Mouse (Mus musculus) frontal cortex, adult 2 months (tissue): Measurements from ENCODE around the gene Ccdc117. TPM values are rescaled to one million over a fixed set of nuclear protein-coding genes. Genes with fewer than 3 reads are reported as not detected.

Experiments used
- DNase-seq, 2 experiments: peaks; one replicate each; pipeline ENCODE4 v3.0.0; 2022; ENCODE audit warnings: low spot score in 1 of 2; ENCODE audit errors: extremely low spot score in 1 of 2
- polyA plus RNA-seq: library from polyadenylated mRNA; depleted of rRNA; stranded (reverse); fragments of >200 nt; gene quantifications from 2 replicates; pipeline ENCODE4 v1.2.3, GENCODE M21; 2012

Gene Ccdc117
- polyA plus RNA-seq, 1 experiment: 11.1 TPM

DNA sequence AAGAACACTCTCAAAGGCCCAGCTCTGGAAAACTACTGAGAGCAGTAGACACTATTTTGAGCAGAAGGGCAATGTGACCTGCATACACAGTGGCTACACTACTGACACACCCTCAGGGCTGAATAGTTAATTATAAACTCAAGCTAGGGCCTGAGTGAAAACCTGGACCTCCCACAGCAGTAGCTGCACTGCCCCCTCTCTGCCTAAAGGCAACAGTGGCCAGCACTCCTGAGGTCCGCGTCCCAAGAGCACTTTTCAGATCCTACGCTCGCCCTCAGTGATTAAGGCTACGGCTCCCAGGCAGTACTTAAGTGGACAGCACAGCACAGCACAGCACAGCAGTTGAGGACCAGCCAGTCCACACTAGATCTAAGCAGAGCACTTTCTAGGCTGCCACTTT, 8.9 kb downstream of the Ccdc117 start:
- no peak for DNase-seq

DNA sequence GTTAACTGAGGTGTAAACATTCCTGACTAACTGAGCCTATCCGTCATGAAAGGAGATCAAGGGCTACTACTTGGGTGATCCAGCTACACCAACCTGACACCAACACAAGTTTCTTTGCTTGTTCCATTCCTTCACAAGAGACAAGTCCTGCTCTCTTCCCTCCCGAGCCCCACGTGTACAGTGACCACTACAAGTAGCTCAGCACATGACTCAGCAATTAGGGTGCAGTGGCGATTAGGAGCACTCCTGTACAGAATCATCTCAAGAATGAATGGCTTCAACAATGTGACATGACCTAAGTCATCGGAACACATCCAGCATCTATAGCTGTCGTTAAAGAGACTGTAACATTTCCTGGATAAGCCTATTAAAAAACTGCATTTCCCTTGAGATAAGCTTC, 11.3 kb downstream of the Ccdc117 start:
- DNase-seq: no peak

DNA sequence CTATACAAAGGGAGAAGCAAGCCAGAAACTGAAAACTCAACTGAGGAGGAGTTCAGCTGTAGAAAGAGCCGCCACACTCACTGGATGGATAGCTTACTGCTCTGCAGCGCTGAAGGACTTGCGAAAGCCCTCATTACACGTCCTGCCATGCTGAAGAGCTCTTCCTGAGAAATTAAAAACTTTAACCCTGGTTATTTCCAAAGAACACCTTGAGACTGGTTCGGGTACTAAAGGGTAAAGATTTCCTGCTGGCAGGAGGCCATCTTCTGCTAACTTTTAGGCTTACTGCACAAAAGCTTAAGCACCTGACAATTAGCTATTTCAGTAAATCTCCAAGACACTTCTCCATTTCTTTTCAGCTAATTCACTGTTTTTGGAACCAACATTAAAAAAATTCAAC, 11.8 kb downstream of the Ccdc117 start:
- no peak for DNase-seq

DNA sequence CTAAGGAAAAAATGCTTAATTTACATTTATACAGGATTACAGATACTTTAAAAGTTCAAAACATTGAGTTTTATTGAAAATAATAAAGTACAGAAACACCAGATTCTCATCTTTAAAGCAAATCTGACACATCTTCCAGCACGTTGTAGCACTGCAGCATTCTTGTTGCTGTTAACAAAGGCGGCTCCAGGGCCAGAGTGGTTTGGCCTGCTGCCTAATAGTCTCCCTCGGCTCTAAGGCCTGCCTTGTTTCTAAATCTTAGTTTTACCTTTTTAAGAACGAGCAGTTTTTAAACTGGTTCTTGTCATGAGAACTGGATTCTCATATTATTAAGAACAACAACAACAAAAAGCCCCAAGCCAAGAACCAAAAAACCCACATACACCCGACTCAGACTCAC, 13.1 kb downstream of the Ccdc117 start:
- DNase-seq: no peak

DNA sequence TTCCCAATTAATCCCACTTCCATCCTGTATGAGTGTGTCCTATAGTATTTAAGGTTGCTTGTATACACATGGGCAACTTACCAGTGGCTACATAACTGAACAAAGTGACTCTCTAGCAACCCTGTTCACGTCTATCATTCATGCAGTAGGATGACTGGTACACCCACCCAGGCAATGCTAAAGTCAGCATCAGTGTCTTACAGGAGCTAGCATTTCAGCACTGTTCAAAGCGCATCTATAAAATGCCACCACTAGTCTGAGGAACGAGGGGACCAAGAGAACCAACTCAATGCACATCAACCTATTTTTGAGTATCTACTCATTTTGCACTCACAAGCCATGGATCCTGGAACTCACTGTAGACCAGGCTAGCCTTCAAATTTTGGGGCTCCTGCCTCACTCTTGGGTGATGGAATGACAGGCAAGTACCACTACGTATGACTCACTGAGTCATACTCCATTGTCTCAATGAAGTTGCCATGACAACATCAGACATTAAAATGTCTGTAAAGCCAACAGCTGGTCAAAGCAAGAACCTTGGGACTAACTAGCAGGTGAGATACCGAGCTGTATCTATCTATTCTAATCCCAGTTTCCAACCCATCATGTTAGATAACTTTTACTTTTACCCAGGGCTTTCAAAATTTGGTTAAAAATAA, 14.0 kb downstream of the Ccdc117 start:
- DNase-seq: no peak

DNA sequence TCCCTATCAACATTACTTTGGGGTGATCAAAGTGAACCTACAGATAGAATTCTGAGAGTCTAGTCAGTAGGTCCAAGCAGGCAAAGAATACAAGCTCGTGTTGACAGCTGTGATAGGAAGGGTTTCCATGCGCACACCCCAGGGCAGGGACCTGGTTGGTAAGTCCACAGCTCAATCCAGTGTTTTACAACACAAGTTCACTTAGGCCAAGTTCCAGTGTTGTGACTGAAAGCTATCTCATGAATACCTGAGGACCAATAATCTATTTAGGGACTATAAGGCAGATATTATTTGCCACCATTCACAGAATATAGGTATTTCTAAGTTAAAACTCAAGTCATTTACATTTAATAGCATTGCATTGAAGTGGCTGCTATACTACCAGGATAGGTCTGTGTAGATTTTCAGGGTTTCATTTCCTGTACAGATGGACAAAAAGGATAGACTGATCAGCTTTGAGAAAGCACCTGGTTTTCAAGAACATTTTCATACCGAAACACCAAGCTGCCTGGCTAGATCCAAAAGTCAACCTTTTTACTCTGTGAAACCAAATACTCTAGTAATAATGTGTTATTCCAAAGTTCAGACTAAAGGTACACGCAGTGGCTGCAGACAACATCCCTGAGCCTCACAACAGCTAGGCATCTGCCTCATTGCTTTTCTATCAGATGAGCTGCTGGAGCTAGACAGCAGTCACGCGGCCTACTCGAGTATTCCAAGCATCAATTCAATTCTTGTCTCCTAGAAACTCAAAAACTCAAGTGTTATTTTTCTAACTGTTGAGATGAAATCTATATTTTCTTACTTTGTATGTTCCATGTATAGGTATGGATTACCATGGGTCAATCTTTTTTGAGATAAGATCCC, 15.2 kb downstream of the Ccdc117 start:
- DNase-seq: no peak

DNA sequence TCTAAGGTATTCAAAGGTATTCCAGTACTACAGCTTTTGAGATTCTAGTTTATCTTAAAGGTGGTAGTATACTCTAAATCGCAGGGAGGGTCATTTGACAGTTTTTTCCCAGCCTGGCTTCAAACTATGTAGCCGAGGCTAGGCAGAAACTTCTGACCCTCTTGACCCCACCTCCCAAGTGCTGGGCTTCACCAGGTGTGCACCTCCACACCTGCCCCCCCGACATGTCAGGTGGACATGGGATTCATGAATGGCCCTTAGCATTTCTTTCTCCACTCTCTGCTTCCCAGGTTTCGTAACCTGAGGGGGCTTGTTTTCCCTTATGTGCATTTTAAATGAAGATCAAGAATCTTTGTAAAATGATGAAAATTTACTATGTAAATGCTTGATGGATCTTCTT, 16.6 kb downstream of the Ccdc117 start:
- DNase-seq: no peak

DNA sequence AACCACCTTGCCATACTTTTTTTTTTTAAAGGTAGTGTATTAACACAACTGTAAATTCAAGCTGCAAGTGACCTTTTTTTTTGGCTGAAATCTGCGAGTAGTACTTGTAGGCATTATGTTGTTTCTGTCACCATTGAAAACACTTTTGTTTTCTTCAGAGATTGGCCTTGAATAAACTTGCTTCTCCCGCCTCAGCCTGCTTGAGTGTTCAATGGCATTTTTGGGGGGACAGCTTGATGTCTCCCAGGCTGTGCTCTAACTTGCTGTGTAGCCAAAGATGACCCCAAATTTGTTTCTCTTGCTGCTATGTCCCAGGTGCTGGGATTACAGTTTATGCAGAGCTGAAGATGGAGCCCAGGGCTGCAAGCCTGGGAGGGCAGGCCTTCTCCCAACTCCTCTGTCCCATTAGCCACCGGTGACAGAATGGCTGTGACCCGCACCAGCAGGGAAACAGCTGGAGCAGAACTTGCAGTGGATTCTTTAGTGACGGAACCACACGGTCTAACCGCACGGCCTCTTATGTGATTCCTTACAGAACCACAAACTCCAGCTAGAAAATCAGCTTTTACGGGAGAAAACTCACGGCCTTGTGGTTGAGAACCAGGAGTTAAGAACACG, 19.1 kb downstream of the Ccdc117 start:
- no peak for DNase-seq

DNA sequence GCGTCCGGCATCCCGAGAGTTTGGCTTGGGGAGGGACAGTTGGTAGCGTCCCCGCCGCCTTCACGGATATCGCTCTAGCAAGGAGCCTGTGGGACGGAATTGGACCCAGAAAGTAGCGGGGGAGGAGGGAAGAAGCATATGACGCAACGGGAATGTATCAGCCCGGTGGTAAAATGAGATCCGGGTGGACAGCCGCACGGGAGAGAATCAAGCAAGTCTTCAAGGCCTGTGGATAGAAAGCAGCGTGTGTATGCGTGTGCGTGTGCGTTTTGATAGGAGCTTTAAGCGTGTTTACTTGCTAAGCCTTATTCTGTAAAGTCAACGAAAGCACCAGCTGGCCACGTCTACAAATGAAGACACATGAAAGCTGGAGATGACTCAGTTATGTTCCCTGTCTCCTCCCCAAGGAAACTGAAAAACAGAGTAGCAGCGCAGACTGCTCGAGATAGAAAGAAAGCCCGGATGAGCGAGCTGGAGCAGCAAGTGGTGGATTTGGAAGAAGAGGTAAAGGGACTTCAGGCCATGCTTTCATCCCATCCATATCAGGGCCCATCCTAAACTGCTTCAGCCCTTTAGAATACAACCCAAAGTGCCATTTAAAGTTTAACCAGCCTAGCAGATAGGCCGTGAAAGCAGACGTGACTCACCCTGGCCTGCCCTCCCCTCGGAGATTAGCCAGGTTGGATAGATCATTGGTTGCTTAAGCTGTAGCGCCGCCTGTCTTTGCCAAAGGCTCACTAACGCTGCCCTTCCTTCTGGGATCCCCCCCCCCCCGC, 20.3 kb downstream of the Ccdc117 start:
- DNase-seq: peak; percentile 65 to 83

DNA sequence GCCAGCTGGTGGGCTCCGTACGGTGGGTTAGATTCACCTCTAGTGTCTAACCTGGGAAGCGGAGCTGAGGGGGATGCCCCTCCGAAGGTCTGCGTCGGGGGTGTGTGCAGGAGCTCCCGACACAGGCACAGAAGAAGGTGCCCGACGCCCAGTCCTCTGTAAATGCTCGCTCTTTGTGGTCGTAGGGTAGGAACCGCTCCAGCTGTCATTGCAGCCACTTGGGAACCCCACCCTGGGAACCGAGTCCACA, 20.8 kb downstream of the Ccdc117 start:
- no peak for DNase-seq

DNA sequence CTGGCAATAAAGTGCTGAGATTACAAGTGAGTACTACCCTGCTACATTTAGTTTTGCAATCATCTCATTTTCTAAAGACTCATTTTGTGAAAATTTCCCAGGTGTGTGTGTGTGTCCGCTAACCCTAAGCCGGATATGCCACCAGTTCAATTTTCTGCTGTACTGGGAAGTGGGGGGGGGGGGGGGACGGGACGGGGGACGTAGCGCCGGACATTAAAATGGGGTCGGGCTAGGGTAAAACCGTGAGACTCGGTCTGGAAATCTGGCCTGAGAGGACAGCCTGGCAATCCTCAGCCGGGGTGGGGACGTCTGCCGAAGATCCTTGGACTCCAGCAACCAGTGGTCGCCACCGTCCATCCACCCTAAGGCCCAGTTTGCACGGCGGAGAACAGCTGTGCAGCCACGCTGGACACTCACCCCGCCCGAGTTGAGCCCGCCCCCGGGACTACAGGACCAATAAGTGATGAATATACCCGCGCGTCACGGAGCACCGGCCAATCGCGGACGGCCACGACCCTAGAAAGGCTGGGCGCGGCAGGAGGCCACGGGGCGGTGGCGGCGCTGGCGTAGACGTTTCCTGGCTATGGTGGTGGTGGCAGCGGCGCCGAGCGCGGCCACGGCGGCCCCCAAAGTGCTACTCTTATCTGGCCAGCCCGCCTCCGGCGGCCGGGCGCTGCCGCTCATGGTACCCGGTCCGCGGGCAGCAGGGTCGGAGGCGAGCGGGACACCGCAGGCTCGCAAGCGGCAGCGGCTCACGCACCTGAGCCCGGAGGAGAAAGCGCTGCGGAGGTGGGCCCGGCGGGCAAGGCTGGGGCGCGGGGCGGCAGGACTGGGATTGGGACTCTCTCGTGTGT, 21.3 kb downstream of the Ccdc117 start, which contains the start of gene Xbp1:
Gene Xbp1 (plus strand): TSS at position 248 of the 854 bp plus-strand sequence.
- peak; percentile 95 to 99 for DNase-seq

DNA sequence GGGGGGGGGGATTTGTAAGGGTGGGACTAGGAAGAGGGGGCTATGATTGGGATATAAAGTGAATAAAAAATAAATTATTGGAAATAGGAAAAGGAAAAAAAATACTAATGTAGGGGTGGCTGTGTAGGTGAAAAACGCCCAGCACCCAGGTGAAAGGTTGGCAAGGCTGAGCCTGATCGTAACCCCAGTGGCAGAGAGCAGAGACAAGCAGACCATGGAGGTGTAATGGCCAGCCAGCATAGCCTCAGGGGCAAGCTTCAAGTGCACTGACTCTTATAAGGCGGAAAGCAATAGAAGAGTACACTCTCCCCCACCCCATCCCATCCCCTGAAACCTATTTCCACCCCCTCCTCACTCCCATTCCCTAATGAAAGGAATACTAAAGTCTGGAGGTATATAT, 22.3 kb downstream of the Ccdc117 start:
- no peak for DNase-seq

DNA sequence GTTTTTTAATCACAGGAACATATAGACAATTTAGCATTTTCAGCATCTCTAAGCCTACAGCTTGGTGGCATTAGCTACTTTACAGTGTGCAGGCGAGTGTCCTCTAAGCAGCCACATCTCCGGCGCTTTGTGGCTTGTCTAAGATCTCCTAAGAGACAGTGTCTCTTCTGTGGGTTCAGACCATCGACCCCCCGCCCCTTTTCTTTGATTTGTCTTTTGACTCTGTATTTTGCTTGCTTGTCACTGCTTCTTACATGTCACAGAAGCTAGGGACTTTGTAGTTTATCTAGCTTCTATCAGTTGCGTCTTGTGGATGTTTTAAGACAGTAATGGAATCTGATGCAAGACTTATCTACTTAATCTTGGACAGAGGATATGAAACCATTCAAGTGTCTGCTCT, 24.6 kb downstream of the Ccdc117 start:
- DNase-seq: no peak

DNA sequence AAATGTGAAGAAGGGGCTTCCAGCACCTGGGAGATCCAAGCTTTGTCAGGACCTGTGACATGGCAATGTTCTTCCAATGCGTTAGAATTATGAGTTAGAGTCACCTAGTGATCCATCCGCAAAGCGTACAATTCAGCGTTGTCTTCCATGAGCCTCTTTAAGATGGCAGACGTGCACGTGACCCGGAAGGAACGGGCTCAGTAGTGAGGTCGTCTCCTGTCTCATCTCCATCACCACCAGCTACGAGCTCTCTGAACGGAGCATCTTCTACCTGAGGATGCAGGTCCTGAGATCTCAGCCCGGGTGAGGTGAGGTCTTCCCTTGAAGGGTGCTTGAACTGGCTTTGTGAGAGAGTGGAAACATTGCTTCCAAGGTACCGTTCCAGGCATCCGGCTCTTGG, 25.4 kb downstream of the Ccdc117 start:
- DNase-seq: no peak

DNA sequence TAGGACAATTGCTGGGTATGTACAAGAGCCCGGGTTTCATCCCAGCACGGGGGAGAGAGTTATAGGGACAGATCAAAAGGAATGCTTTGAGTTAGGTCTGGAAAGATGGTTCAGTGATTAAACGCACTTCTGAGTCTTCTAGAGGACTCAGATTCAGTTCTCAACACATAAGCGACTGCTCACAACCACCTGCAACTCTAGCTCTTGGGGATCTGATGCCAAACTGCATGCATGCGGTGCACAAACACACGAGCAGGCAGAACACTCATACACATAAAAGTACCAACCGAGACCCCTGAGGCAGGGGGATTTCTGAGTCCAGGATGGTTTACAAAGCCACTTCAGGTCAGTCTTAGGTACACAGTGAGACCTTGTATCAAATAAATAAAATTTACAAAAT, 25.8 kb downstream of the Ccdc117 start:
- no peak for DNase-seq

DNA sequence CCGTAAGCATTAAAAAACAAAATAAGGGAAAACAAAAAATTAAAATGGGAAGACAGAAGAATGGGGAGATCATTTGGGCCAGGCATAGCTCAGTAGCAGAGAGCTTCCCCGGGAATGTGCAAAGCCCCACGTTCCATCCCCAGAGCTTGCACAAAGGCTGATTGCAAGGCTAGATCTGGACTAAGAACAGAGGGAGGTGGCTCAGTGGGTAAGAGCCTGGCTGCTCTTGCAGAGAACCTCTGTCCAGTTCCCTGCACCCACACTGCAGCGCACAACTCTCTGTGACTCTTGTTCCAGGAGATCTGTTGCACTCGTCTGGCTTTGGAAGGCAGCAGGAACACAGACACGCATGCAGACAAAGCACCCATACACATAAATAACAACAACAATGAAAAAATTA, 26.3 kb downstream of the Ccdc117 start:
- no peak for DNase-seq

DNA sequence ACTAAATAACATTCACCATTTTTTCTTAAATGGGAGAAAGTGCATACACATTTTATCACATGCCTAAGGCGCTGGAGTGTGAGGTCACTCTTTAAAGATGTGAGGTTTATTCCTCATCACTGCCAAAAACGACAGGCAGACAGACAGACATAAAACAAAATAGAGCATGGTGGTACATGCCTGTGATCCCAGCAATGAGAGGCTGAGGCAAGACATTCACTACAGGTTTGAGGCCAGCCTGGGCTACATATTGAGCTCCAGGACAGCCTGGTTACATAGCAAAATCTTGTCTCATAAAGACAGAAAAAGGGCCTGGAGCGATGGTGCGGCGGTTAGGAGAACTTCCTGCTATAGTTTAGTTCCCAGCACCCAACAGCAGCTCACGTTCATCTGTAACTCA, 26.8 kb downstream of the Ccdc117 start:
- no peak for DNase-seq

DNA sequence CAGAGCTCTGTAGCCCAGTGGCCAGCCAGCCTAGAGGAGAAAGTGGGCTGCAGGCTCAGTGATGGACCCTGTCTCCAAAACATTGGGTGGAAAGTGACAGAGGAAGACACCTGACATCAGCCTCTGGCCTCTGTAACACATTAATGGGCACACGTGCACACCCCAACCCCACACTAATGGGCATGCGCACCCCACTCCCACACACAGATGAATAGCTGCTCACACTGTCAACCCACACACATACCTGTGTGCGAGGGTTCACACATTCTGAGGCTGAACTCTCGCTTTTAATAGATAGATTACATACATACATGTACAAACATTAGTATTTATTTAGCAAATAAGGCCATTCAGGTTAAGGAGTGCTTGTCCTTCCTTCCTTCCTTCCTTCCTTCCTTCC, 27.9 kb downstream of the Ccdc117 start:
- DNase-seq: no peak

DNA sequence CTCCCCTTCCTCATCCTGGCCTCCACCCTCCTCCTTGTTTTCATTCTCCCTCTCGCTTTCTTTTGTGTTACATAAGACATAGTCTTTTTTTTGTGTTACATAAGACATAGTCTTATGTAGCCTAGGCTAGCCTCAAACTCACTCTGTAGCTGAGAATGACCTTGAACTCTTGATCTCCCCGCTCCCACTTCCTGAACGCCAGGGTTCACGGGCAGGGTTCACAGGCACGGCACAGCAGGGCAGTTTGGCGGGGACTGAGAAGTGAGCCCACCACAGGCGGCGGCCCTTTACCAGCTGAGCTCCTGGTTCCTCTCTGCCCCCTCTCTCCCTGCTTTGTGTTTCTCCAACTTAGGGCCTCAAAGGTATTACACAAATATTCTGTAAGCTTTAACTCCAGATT, 29.0 kb downstream of the Ccdc117 start:
- no peak for DNase-seq

DNA sequence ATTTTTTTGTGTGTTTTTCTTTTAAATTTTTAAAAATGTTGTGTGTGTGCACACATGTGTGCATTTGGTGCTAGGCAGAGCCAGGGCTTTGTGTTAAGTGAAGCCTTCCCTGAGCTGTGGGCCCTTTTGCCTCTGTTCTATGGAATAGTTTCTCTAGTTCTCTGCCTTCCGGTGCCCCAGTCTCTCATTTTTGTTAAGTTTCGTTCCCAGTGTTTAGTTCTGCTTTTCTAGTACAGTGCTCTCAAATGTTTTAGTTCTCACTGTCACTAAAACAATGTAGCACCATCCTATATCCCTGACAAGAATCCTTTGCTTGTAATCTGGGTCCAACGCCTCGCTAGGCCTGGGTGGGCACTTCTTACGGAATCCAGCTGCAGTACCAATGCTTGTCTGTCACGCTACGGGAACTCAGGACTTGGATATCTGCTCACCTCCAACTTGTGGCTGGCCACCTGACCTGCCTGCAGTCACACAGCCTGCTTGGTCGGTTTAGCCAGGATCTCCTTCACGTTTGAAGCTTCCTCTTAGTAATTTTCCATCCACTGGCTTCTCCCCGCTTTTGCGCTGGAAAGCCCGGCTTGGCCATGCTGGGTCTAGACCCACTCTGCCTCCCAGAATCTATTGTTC, 29.8 kb downstream of the Ccdc117 start:
- DNase-seq: no peak
